Mouse (Mus musculus) CD4-positive, CD25-positive, alpha-beta regulatory T cell, adult 2 months (primary cell): ENCODE measurements at regions not wholly inside any gene's neighbourhood (a gene's known extent, or its start where the extent isn't known, plus 50 kb on each side); places are given as distances from the start of the nearest gene placed in this dataset.

Experiments
- DNase-seq: peaks from one replicate; pipeline ENCODE4 v3.0.0-alpha.2; 2012; ENCODE audit warnings: low read depth, low spot score

GRCm38 (mm10) chr13:85639376-85640229 lies 350.7 kb upstream of the Rasa1 start:
- peak; percentile 54 for DNase-seq

DNA sequence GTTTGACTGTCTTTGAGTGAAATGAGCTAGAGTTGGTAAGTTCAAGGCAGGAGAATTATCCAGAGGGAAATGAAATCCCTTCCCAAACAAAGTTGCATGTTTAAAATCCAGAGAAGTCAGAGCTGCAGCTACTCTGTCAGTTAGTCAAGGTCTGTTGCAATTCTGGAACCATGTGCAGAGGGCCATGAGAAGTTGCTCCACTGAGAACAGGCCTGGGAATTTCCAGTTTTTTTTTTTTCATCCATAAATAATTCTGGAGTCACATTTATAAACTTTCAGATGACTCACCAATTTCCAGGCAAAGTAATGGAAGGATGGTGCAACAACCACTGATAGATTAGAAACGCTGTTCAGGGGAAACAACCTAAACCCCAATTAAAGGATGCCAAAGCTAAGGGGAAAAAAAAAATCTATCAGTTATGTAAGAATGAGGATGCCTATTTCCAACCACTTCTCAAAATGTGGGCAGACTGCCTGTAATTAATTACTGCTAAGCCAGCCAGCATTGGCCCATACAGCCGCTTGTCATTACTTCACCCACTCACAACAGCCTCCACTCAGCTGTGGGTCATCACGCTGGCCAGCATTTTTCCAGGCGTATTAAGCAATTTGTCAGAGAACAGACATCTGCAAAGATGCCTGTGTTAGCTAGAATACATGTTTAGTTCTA lies 340.7 kb upstream of the Rasa1 start:
- no peak for DNase-seq
